Mouse (Mus musculus): ENCODE data around the gene Nr1d1.

Nr1d1 gene

GRCm38 (mm10) chr11:98771131-98771530, 4.0 kb downstream of the Nr1d1 start:
- DNase-seq (ENCODE audit: inconsistent age in 2 of 2, low spot score in 1 of 2): peak; percentile 31 to 65

- DNase-seq (ENCODE audit: inconsistent age in 2 of 2, low spot score in 1 of 2): peak; percentile 42 to 70
Measured at GRCm38 (mm10) chr11:98770096-98770975, 4.8 kb downstream of the Nr1d1 start.

- peak; percentile 37 to 75 for DNase-seq (ENCODE audit: inconsistent age in 2 of 2, low spot score in 1 of 2)
Measured at GRCm38 (mm10) chr11:98769007-98769954, 5.9 kb downstream of the Nr1d1 start.

- peak; percentile 48 to 75 for DNase-seq (ENCODE audit: inconsistent age in 2 of 2, low spot score in 1 of 2)
Measured at GRCm38 (mm10) chr11:98768127-98769006, 6.8 kb downstream of the Nr1d1 start.

- no peak for DNase-seq (ENCODE audit: inconsistent age in 2 of 2, low spot score in 1 of 2)
Measured at GRCm38 (mm10) chr11:98767713-98768112, 7.4 kb downstream of the Nr1d1 start.

GRCm38 (mm10) chr11:98767276-98767675, 7.9 kb downstream of the Nr1d1 start:
- DNase-seq (ENCODE audit: inconsistent age in 2 of 2, low spot score in 1 of 2): peak; percentile 63 to 84

- DNase-seq (ENCODE audit: inconsistent age in 2 of 2, low spot score in 1 of 2): peak; percentile 30 to 70
Measured at GRCm38 (mm10) chr11:98766816-98767215, 8.3 kb downstream of the Nr1d1 start.

GRCm38 (mm10) chr11:98766346-98766745, 8.8 kb downstream of the Nr1d1 start:
- peak in 1 of 2 experiments; percentile 67 for DNase-seq (ENCODE audit: inconsistent age in 2 of 2, low spot score in 1 of 2)

GRCm38 (mm10) chr11:98765421-98766309, 9.5 kb downstream of the Nr1d1 start:
- DNase-seq (ENCODE audit: inconsistent age in 2 of 2, low spot score in 1 of 2): peak; percentile 25 to 71

GRCm38 (mm10) chr11:98764746-98765145, 10.4 kb downstream of the Nr1d1 start:
- no peak for DNase-seq (ENCODE audit: inconsistent age in 2 of 2, low spot score in 1 of 2)

GRCm38 (mm10) chr11:98764091-98764490, 11.0 kb downstream of the Nr1d1 start:
- DNase-seq (ENCODE audit: inconsistent age in 2 of 2, low spot score in 1 of 2): no peak

- DNase-seq (ENCODE audit: inconsistent age in 2 of 2, low spot score in 1 of 2): no peak
Measured at GRCm38 (mm10) chr11:98763502-98763861, 11.7 kb downstream of the Nr1d1 start.

- DNase-seq (ENCODE audit: inconsistent age in 2 of 2, low spot score in 1 of 2): peak; percentile 61 to 89
Measured at GRCm38 (mm10) chr11:98762756-98763501, 12.2 kb downstream of the Nr1d1 start.

- DNase-seq (ENCODE audit: inconsistent age in 2 of 2, low spot score in 1 of 2): no peak
Measured at GRCm38 (mm10) chr11:98761939-98762338, 13.2 kb downstream of the Nr1d1 start.

GRCm38 (mm10) chr11:98756711-98757110, 18.4 kb downstream of the Nr1d1 start:
- no peak for DNase-seq (ENCODE audit: inconsistent age in 2 of 2, low spot score in 1 of 2)

GRCm38 (mm10) chr11:98755726-98756380, 19.3 kb downstream of the Nr1d1 start:
- DNase-seq (ENCODE audit: inconsistent age in 2 of 2, low spot score in 1 of 2): no peak

GRCm38 (mm10) chr11:98754621-98755181, 20.4 kb downstream of the Nr1d1 start:
- peak; percentile 85 to 92 for DNase-seq (ENCODE audit: inconsistent age in 2 of 2, low spot score in 1 of 2)

GRCm38 (mm10) chr11:98754151-98754620, 20.9 kb downstream of the Nr1d1 start:
- peak in 1 of 2 experiments; percentile 61 for DNase-seq (ENCODE audit: inconsistent age in 2 of 2, low spot score in 1 of 2)

Measured in adrenal gland, adult (tissue).